Mouse (Mus musculus) E14TG2a.4 (cell line): ENCODE data around the gene Got1.
"Not testable (repeated sequence)": the region's sequence is repeated elsewhere in the genome, so short reads cannot be mapped to it uniquely, and the experiment has no call there.

ENCODE experiments used
- H3K27me3 ChIP-seq: 2 replicates; pipeline ENCODE4 v1.6.1; 2014; ENCODE audit warnings: low read length, control low read depth; ENCODE audit not compliant: insufficient read depth
- H3K36me3 ChIP-seq: 2 replicates; pipeline ENCODE4 v1.6.1; 2014; ENCODE audit warnings: low read length, control low read depth; ENCODE audit not compliant: insufficient read depth
- H3K4me1 ChIP-seq: replicated peaks from 2 replicates; pipeline ENCODE4 v1.6.1; 2014; ENCODE audit warnings: low read depth, low read length, control low read depth
- H3K4me3 ChIP-seq: replicated peaks from 2 replicates; pipeline ENCODE4 v1.5.1; 2014; ENCODE audit warnings: mild to moderate bottlenecking, low read length
- H3K9me3 ChIP-seq: 2 replicates; pipeline ENCODE4 v1.6.1; 2014; ENCODE audit warnings: low read length, control low read depth
- CTCF ChIP-seq: conservative IDR thresholded peaks from 2 replicates; pipeline ENCODE4 v1.5.1; 2014; ENCODE audit warnings: low read length
- NANOG ChIP-seq: IDR thresholded peaks from 2 replicates; pipeline ENCODE4 v1.6.1; 2014; ENCODE audit warnings: borderline replicate concordance, low read length, mixed read lengths
- POU5F1 ChIP-seq: IDR thresholded peaks from 2 replicates; pipeline ENCODE4 v1.6.1; 2014; ENCODE audit warnings: low read length, borderline replicate concordance

The Got1 gene

DNA sequence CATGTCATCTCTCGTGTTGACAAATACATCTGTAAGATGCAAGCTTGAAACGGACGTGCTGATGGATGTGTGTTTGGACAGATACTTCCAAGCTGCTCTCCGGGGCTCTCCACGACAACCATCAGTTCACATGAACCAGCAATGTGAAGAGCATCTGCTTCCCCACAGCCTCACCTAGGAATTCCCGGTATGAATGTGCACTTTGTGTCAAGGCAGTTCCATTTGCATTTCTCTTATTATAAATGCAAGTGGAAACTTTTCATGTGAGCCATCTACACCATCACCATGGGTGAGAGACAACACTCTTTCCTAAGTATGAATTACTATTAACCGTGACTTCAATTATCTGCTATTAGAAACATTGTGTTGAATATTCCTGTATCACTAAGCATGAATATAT is 6.6 kb downstream of the Got1 start:
- no peak overlapping the region for H3K4me3 ChIP-seq
- no peaks in the 10 kb centered on the region for H3K27me3 ChIP-seq
- H3K36me3 ChIP-seq, result peaks cover 86% of the 10 kb centered on the region
- peaks cover 83% of the 10 kb centered on the region for H3K4me1 ChIP-seq
- H3K9me3 ChIP-seq, result no peaks in the 10 kb centered on the region
- TF ChIP-seq NANOG, result no peak
- no peak for TF ChIP-seq POU5F1
- TF ChIP-seq CTCF, result no peak

DNA sequence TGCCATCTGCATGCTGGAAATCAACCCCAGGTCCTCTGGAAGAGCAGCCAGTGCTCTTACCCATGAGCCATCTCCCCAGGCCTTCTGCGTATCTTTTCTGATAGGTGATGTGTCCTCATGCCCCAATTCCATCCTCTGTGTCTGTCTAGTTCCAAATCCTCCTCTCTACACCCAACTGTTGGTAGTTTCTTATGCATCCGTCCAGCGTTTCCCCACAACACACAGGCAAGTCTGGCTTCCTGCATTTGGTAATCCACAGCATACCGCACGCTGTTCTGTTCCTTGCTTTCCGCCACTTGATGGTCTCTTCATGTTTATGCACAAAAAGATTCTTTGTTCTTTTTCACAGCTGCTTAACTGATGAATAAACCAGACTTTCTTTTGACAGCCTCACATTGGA is 7.1 kb downstream of the Got1 start:
- no peak for TF ChIP-seq NANOG
- TF ChIP-seq CTCF, result no peak
- TF ChIP-seq POU5F1, result no peak
- H3K36me3 ChIP-seq, result peaks cover 87% of the 10 kb centered on the region

DNA sequence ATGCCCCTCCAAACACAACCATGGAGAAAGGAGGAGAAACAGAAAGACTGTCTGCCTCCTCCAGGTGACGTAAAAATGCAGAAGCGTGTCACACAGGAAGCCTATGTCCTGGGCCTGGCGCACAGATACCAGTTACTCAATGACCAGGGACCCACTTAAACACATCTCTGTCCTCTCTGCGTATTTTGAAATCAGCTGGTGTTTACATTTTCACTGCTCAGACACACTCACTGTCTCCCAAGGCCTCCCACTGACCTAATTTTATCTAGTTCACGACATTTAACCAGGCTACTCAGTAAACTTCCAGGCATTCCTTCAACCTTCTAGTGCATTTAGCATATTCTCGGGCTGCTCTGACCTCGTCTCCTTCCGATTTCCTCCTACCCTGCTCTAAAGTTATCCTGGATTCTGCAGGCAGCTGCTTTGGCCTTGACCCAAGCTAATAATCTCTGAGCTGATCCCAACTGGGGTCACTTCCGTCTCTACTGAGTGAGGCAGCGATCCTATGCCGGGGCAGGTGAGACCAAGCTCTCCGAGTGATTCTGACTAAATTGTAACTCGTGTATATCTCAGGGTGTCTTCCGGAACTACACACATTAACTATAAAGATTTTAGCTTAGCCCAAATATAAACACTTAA is 7.9 kb downstream of the Got1 start:
- H3K4me3 ChIP-seq, result peak overlapping the region; percentile 37; the same call in 1 of the 2 replicates
- H3K36me3 ChIP-seq, result peaks cover 87% of the 10 kb centered on the region
- H3K27me3 ChIP-seq, result no peaks in the 10 kb centered on the region
- H3K9me3 ChIP-seq, result no peaks in the 10 kb centered on the region
- peaks cover 83% of the 10 kb centered on the region for H3K4me1 ChIP-seq
- TF ChIP-seq NANOG, result no peak
- no peak for TF ChIP-seq CTCF
- TF ChIP-seq POU5F1, result no peak

More for the DNA sequence above, 7.1 kb downstream of the Got1 start:
- no peaks in the 10 kb centered on the region for H3K9me3 ChIP-seq
- peaks cover 83% of the 10 kb centered on the region for H3K4me1 ChIP-seq
- H3K27me3 ChIP-seq, result no peaks in the 10 kb centered on the region
- H3K4me3 ChIP-seq, result no peak overlapping the region

DNA sequence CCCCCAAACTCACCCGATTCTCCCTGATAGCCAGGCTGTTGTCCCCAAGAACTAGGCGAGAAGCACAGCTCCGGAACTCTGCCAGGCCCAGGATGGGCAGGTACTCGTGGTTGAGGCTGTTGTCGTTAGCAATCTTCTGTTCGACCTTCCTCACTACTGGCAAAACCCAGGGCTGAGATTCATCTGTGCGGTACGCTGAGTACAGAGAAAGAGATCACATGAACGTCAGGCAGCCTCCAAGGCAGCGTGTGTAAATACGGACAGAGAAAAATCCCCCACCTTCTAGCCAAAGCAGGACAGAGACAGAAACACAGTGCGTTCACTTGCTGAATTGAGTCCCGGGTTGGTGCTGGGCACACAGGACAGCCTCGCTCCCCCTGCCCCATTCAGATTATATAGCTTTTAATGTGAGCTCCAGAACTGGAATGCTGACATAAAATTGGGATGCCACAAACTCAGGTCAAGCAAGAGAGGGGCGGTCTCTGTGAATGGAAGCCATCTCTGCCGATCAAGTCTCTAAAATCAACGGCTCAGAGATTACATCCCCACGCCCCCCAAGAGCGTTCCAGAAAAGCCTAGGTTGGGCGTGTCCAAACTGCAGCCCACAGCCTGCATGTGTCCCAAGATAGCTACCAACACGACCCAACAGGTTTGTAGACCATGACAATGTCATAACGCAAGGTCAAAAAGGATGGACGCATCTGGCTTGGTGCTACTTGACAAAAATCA is 8.6 kb downstream of the Got1 start:
- Histone ChIP-seq H3K36me3 (peaks cover 88% of the 10 kb centered on the region), H3K27me3 (no peaks in the 10 kb centered on the region), H3K9me3 (no peaks in the 10 kb centered on the region), H3K4me1 (peaks cover 83% of the 10 kb centered on the region), H3K4me3 (peak overlapping the region; percentile 37; the same call in 1 of the 2 replicates)
- TF ChIP-seq NANOG (no peak), POU5F1 (no peak), CTCF (no peak)

DNA sequence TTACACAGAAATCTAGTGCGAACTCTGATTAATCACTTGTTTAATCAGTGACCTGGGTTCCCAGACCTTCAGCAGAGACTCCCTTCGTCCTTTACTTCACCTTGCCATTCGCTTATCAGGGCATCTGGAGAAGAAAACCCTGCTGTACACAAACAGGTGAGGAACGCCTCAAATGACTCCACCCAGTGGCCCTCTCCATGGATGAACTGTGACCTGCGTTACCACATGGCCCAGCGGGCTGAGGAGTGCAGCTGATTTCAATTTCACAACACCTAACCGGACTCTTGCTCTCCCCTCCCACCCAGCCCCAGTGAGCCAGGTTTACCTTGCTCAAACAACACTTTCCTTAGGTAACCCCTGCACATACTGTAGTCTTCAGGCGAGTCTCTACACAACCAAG is 10.5 kb downstream of the Got1 start:
- Histone ChIP-seq H3K27me3 (no peaks in the 10 kb centered on the region), H3K36me3 (peaks cover 96% of the 10 kb centered on the region), H3K9me3 (no peaks in the 10 kb centered on the region), H3K4me3 (no peak overlapping the region), H3K4me1 (peaks cover 85% of the 10 kb centered on the region)
- TF ChIP-seq NANOG, result no peak
- no peak for TF ChIP-seq POU5F1
- no peak for TF ChIP-seq CTCF

DNA sequence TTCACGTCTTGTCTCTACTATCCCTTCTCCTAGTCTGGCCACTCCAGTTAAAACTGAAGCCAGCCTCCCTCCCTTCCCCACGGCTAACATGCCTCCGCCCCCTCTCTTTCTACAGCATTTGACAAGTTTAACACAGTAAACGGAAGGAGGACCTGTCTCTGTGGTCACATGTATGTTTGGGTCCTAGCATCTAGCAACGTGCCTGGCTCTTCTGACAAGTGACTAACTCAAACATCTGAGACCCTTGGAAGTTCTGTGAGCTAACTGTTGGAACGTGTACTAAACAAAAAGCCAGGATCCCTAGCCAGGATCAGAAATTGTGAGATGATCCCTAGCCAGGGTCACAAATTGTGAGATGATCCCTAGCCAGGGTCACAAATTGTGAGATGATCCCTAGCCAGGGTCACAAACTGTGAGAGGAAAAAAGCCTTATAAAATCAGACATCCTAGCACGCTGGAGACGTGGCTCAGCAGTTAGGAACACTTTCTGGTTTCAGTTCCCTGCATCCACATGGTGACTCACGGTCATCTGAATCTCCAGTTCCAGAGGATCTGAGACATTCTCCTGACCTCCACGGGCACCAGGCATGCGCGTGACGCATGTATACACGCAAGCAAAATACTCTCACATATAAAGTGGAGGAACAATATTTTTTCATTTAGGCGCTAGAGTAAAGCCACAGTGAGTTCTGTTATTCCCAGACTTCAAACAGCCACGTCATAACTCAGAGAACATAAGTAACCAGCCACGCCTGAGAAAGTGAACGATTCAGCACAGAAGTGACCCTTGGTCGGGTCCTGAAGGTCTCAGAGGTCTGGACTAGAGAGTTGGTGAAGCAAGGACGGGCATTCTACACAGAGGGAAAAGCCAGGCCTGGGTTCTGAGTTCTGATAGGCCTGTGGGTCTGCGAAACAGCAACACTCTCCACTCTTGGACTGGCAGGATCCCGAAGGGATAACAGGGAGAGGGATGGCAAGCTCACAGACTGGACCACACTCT is 12.5 kb downstream of the Got1 start:
- H3K9me3 ChIP-seq, result no peaks in the 10 kb centered on the region
- H3K36me3 ChIP-seq, result peaks cover 96% of the 10 kb centered on the region
- no peak overlapping the region for H3K4me3 ChIP-seq
- no peak for TF ChIP-seq CTCF
- TF ChIP-seq POU5F1, result no peak
- no peak for TF ChIP-seq NANOG
- H3K27me3 ChIP-seq, result no peaks in the 10 kb centered on the region
- H3K4me1 ChIP-seq, result peaks cover 85% of the 10 kb centered on the region

DNA sequence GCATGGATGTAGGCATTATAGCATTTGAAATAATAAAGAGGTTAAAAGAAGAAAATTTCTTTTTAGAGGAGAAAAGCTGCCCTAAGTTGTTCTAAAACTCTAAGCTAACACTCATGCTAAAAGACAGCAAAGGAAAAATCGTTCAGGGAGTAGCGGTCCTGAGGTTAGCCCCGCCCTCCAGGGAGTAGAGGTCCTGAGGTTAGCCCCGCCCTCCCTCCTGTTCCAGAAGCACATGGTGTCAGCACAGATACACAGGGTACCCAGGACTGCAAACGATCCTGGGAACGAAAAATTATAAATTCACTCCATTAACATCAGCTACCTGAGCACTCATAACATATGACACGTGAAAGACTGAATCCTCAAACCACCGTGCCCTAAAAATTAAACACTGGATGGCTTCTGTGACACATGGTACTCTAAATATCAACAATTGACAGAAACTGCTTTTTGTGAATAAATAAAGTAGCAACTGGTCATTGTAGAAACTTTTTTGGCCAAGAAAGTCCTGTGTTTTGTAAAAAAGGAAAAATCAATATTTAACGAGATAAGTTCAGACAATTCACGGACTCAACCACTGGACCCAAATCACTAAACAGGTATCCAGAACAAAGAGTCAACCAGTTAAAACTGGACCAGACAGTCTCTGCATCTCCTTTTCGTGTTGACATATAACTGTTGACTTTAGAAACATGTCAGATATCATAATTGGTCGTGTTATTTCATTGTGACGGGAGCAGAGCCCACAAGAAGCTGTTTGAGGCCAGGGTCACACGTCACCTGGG is 13.8 kb downstream of the Got1 start:
- Histone ChIP-seq H3K36me3 (peaks cover 94% of the 10 kb centered on the region), H3K4me1 (peaks cover 84% of the 10 kb centered on the region), H3K9me3 (no peaks in the 10 kb centered on the region), H3K4me3 (no peak overlapping the region), H3K27me3 (no peaks in the 10 kb centered on the region)
- no peak for TF ChIP-seq CTCF
- TF ChIP-seq NANOG, result no peak
- TF ChIP-seq POU5F1, result no peak

DNA sequence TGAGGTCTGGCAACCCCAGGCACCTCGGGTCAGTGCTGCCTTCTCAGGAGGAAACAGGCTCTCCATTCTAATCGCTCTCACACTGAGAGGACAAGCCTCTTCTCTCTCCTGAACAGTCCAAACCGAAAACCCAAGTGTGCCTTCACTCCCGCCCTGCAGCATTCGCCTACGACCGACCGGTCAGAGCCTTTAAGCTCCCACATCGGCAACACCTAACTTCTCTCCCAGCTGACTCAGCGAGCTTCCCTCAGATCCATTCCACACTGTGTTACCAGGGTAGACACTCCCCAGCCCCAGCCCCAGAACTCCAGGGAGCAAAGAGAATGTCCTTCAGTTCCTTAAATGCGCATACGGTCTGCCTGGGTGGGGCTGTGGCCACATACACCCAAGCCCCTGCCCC is 19.0 kb downstream of the Got1 start:
- TF ChIP-seq CTCF (no peak), NANOG (no peak), POU5F1 (no peak)
- Histone ChIP-seq H3K27me3 (no peaks in the 10 kb centered on the region), H3K36me3 (peaks cover 93% of the 10 kb centered on the region), H3K4me1 (peaks cover 96% of the 10 kb centered on the region), H3K9me3 (no peaks in the 10 kb centered on the region), H3K4me3 (peak overlapping the region; percentile 53)

DNA sequence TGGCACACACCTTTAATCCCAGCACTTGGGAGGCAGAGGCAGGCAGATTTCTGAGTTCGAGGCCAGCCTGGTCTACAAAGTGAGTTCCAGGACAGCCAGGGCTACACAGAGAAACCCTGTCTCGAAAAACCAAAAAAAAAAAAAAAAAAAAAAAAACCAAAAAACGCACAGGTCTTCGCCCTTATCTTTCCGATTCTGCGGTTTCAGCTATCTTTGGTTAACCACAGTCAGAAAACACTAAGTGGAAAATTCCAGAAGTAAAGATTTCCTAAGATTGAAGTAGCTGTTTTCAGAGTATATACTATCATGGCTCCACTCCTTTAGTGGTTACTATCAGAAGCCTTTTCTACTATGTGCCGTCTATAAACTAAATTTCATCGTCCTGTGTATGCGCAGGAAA is 20.8 kb downstream of the Got1 start:
- peaks cover 86% of the 10 kb centered on the region for H3K36me3 ChIP-seq
- H3K9me3 ChIP-seq, H3K27me3 ChIP-seq, H3K4me3 ChIP-seq: not testable (repeated sequence)
- H3K4me1 ChIP-seq, result peaks cover 93% of the 10 kb centered on the region
